Mouse (Mus musculus) liver, postnatal 0 days (tissue): ENCODE results near the gene Kif1c.

Experiments used
- CTCF ChIP-seq: sonication (generic); IDR thresholded peaks from 2 replicates; pipeline ENCODE4 v1.5.1; 2016; ENCODE audit warnings: antibody characterized with exemption, low read depth
- EP300 ChIP-seq: IDR thresholded peaks from 2 replicates; pipeline ENCODE4 v1.6.1; 2016; ENCODE audit warnings: antibody characterized with exemption, low read depth, mild to moderate bottlenecking

DNA sequence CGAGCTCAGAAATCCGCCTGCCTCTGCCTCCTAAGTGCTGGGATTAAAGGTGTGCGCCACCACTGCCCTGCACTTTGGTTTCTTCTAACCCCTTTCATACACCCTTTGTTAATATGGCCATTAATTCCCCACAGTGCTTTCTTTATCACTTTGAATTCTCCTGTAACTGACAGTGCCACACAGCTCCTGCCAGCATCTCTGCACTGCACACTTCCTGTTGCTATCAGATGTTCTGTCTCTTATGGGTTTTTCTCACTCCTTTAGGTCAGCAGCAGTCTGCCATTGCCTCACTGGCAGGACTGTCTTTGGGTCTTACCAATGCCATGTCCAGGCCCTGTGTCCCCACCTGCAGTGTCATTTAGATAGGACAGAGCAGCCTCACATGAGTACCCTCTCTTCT lies 70.5 kb downstream of the Kif1c start:
- TF ChIP-seq EP300 (no peak), CTCF (no peak)
